ENCODE assay signal across 14 mouse cellular contexts in the genomic region with DNA sequence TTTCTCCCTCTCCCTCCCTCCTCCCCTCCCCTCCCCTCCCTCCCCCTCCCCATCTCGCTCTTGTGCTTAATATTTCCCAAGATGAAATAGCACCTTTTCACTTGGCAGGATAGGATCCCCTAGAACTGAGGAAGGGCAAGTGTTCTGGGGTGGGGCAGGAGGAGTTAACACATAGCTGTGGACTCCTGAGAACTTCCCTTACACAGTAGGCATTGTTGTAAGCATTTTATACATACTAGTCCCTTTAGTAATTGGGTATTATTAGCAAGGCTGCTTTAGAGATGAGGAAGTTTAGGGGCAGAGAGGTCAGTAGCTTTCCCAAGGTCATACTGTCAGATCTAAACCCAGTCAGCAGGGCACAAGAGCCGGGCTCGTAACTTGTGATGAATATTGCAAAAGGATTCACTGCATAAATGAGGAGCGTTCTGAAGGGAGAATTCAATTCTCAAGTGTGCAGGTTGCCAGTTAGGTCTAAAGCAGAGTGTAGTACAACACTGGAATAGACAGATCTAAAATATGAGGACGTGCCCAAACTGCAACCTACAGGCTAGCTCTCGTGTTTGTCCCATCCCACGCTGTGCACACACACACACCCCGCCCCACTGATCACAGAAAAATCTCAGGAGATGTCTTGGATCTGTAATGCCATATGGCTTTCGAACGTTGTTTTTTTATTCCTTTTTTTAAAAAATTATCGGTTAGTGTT.
"Had no signal": no experiment of that assay in that cellular context is flagged by ENCODE, and none has a peak within 500 bp of the region (broad histone marks: within the 10 kb centered on the region; RNA-seq: fewer than 3 reads in every experiment).

No protein-coding gene starts in this region.

- H3K4me3 ChIP-seq: layer of hippocampus, adult 2 months; limb, embryonic 13.5 days; neural tube, embryonic 13.5 days had no signal

- H3K4me1 ChIP-seq: limb, embryonic 13.5 days had no signal

- H3K9me3 ChIP-seq: limb, embryonic 13.5 days; neural tube, embryonic 13.5 days had no signal

- H3K36me3 ChIP-seq: limb, embryonic 13.5 days; neural tube, embryonic 13.5 days had no signal

- DNase-seq: kidney, adult 11 months; kidney, adult 9 months; kidney, postnatal 36 days; left cerebral cortex, postnatal 4 days; lung, adult 18-20 months; retina, postnatal 1 day; right cerebral cortex, postnatal 25 days; thymus, postnatal 36 days had no signal

- H3K27ac ChIP-seq: kidney, postnatal 0 days; layer of hippocampus, adult 2 months; limb, embryonic 13.5 days; liver, embryonic 14.5 days; neural tube, embryonic 13.5 days had no signal

- H3K9ac ChIP-seq: limb, embryonic 13.5 days; liver, embryonic 14.5 days; neural tube, embryonic 13.5 days had no signal

- H3K4me2 ChIP-seq: limb, embryonic 13.5 days; neural tube, embryonic 13.5 days had no signal

- ATAC-seq: inflammation-experienced regulatory T-cells, adult 6 months had no signal

- H3K27me3 ChIP-seq: limb, embryonic 13.5 days; neural tube, embryonic 13.5 days had no signal
